Mouse (Mus musculus) liver, embryonic 14.5 days (tissue): ENCODE results near the gene Cenpc1. TPM values are rescaled to one million over a fixed set of nuclear protein-coding genes. Genes with fewer than 3 reads are reported as not detected.

Experiments
- ATAC-seq: fragments of 200-750 bp; cut with Nextera tagmentation; 2 replicates; pipeline ENCODE4 v1.8.0; 2017; ENCODE audit warnings: moderate number of reproducible peaks, mild to moderate bottlenecking, moderate library complexity; ENCODE audit not compliant: insufficient read depth
- DNase-seq, 3 experiments: peaks; one replicate each; pipeline ENCODE4 v3.0.0-alpha.2; 2012 to 2013; ENCODE audit warnings: low read depth in 3 of 3, low spot score in 3 of 3
- H3K27ac ChIP-seq: fragments of 300-500 bp; sonication (generic); 2 replicates; pipeline ENCODE4 v1.5.1; 2014; ENCODE audit warnings: moderate library complexity, mild to moderate bottlenecking, control low read depth, inconsistent platforms
- H3K27me3 ChIP-seq: fragments of 300-500 bp; sonication (generic); 2 replicates; pipeline ENCODE4 v1.6.1; 2014; ENCODE audit warnings: mild to moderate bottlenecking, low read length, moderate library complexity; ENCODE audit not compliant: control insufficient read depth, insufficient read depth
- H3K36me3 ChIP-seq: fragments of 300-500 bp; sonication (generic); replicated peaks from 2 replicates; pipeline ENCODE4 v1.6.1; 2014; ENCODE audit warnings: low read depth; ENCODE audit not compliant: control insufficient read depth, insufficient read depth
- H3K4me1 ChIP-seq, 2 experiments: fragments of 200-500 bp in 1 of 2; fragments of 300-500 bp in 1 of 2; sonication (generic) in 1 of 2; replicated peaks; 2 replicates each; pipeline ENCODE4 v1.6.1; 2012 to 2014; ENCODE audit warnings: antibody characterized with exemption in 1 of 2, inconsistent platforms in 1 of 2, low read length in 1 of 2; ENCODE audit not compliant: control insufficient read depth in 2 of 2, insufficient read depth in 2 of 2
- H3K4me2 ChIP-seq: fragments of 300-500 bp; sonication (generic); 2 replicates; pipeline ENCODE4 v1.6.1; 2014; ENCODE audit warnings: low read depth, mild to moderate bottlenecking, control low read depth, moderate library complexity
- H3K4me3 ChIP-seq, 2 experiments: fragments of 200-500 bp in 1 of 2; fragments of 300-500 bp in 1 of 2; sonication (generic) in 1 of 2; 2 replicates each; pipeline ENCODE4 v1.5.1; 2012 to 2014; ENCODE audit warnings: low read depth in 2 of 2, low read length in 2 of 2, mild to moderate bottlenecking in 2 of 2, control low read depth in 1 of 2, inconsistent platforms in 1 of 2, moderate library complexity in 1 of 2; ENCODE audit not compliant: insufficient read depth in 1 of 2
- H3K9ac ChIP-seq: fragments of 300-500 bp; sonication (generic); replicated peaks from 2 replicates; pipeline ENCODE4 v1.6.1; 2014; ENCODE audit warnings: mild to moderate bottlenecking, control low read depth, moderate library complexity
- H3K9me3 ChIP-seq: fragments of 300-500 bp; sonication (generic); 2 replicates; pipeline ENCODE4 v1.6.1; 2016; ENCODE audit warnings: low read length, mixed read lengths; ENCODE audit not compliant: control insufficient read depth
- CTCF ChIP-seq: IDR thresholded peaks from 2 replicates; pipeline ENCODE4 v1.5.1; 2016; ENCODE audit warnings: antibody characterized with exemption, low read depth, control low read depth
- EP300 ChIP-seq: IDR thresholded peaks from 2 replicates; pipeline ENCODE4 v1.6.1; 2016; ENCODE audit warnings: antibody characterized with exemption, low read depth
- WGBS: fragments of 180-500 bp; shearing (Covaris S2); extraction: QIAGEN DNeasy Blood & Tissue Kit; methylation state at CpG from one replicate; pipeline ENCODE4 v1.1.7; 2014; ENCODE audit not compliant: insufficient replicate concordance; 5-methylcytosine and 5-hydroxymethylcytosine counted together
- polyA plus RNA-seq, 2 experiments: library from polyadenylated mRNA; depleted of rRNA in 1 of 2; stranded (reverse) in 1 of 2; unstranded in 1 of 2; fragments of >200 nt; fragmentation: Nextera tagmentation in 1 of 2; extraction: Ambion mirVana in 1 of 2; gene quantifications; 2 replicates each; pipeline versions ENCODE4 v1.2.1 to v1.2.3; 2012 to 2014

Gene Cenpc1
- polyA plus RNA-seq, 2 experiments, result 6.6 to 12.9 TPM

DNA sequence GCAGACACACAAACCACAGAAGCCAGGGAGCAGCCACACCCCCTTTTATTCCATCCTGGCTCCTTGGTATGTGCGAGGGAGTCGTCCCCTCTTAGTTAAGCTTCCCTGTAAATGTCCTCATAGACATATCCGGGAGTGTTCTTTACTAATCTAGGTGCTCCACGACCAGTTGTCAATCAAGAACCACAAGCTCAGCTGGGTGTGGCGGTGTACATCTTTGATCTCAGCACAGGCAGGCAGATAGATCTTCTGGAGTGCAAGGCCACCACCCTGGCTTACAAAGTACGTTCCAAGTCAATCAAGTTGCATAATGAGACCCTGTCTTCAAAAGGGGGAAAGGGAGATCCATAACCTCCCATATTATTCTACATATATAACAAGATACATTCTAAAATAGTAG, 3.7 kb upstream of the Cenpc1 start:
- no peaks in the 10 kb centered on the region for H3K27me3 ChIP-seq
- H3K9me3 ChIP-seq, result no peaks in the 10 kb centered on the region
- no peak overlapping the region for H3K27ac ChIP-seq
- H3K9ac ChIP-seq, result no peak overlapping the region
- H3K4me1 ChIP-seq, result peaks cover 0 to 13% of the 10 kb centered on the region in 2 experiments; a peak in 2 of 4 replicates
- H3K4me3 ChIP-seq, result no peak overlapping the region
- TF ChIP-seq EP300, result no peak
- no peak for TF ChIP-seq CTCF
- H3K4me2 ChIP-seq, result no peak overlapping the region
- no peak for DNase-seq
- no peak for ATAC-seq
- H3K36me3 ChIP-seq, result no peaks in the 10 kb centered on the region
- 28% methylated on average over 6 of the region's 6 CpGs for WGBS

DNA sequence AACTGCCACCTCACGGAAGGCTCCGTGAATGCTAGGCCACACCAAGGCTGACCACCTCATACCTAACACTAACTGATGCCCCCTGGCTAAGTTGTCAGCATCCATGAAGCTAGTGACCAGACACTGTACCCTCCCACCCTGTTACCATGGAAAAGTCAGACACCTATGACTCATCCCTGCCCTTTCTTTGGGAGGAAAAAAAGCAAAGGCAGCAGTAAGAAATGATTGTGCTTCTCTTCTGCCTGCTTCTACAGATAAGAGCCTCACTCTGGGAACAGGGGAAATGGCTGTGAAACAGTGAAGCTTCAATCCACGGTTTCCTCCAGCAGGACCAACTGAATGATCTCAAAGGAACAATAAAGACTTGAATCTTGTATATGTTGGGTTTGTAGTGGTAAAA, 3.1 kb upstream of the Cenpc1 start:
- ATAC-seq, result no peak
- H3K4me1 ChIP-seq, result peaks cover 5 to 17% of the 10 kb centered on the region in 2 experiments; a peak in 3 of 4 replicates
- H3K36me3 ChIP-seq, result no peaks in the 10 kb centered on the region
- WGBS, result 23% methylated on average over 3 of the region's 3 CpGs
- H3K9ac ChIP-seq, result no peak overlapping the region
- TF ChIP-seq CTCF (no peak), EP300 (no peak)
- no peak overlapping the region for H3K27ac ChIP-seq
- no peak overlapping the region for H3K4me3 ChIP-seq
- DNase-seq, result no peak
- no peaks in the 10 kb centered on the region for H3K27me3 ChIP-seq
- no peak overlapping the region for H3K4me2 ChIP-seq
- no peaks in the 10 kb centered on the region for H3K9me3 ChIP-seq

- Histone ChIP-seq H3K4me1 (peaks cover 8 to 20% of the 10 kb centered on the region in 2 experiments; a peak in 3 of 4 replicates), H3K36me3 (no peaks in the 10 kb centered on the region), H3K27ac (peak overlapping the region; percentile 65), H3K4me2 (peak overlapping the region; percentile 74), H3K27me3 (no peaks in the 10 kb centered on the region), H3K9me3 (no peaks in the 10 kb centered on the region), H3K9ac (peak overlapping the region; percentile 56), H3K4me3 (peak overlapping the region; percentile 55 to 70)
- TF ChIP-seq EP300 (no peak), CTCF (peak; percentile 96)
- 1% methylated on average over 17 of the region's 17 CpGs for WGBS
- ATAC-seq, result peak; percentile 17
- peak; percentile 73 to 81 (median 76) for DNase-seq
Measured at GRCm38 (mm10) chr5:86066551-86066929, 1.2 kb upstream of the Cenpc1 start.

DNA sequence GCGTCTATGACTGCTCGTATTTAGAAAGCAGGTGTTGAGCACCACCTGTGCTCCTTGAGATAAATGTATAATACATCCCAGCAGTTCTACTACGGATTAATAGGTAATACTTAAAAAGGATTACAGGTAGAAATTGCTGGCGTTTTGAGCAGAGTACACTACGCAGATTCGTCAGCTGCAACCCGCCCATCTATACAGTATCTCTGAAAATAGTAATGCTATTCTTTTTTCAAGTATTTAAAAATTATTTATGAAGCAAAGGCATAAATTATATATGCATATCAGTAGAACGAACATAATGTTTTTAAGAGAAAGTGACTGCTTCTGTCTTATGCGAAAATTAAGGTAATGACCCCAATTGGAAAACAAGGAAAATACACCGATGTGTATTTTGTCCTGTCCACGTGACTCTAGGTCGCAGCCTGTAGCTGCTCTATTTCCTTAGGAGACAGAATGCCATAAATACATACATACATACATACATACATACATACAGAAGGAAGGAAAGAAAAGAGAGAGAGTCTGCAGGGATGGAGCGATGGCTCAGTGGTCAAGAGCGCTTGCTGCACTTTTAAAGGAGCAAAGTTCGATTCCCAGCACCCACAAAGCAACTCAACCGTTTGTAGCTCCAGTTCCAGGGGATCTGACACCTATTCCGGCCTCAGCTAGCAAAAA, 630 bp upstream of the Cenpc1 start:
- Histone ChIP-seq H3K36me3 (no peaks in the 10 kb centered on the region), H3K9ac (peak overlapping the region; percentile 52), H3K4me2 (peak overlapping the region; percentile 74), H3K9me3 (no peaks in the 10 kb centered on the region), H3K4me1 (peaks cover 8 to 20% of the 10 kb centered on the region in 2 experiments; a peak in 3 of 4 replicates), H3K4me3 (peak overlapping the region; percentile 55 to 67), H3K27me3 (no peaks in the 10 kb centered on the region), H3K27ac (peak overlapping the region; percentile 65)
- WGBS, result under 1% methylated on average over 17 of the region's 17 CpGs
- peak; percentile 43 for ATAC-seq
- no peak for TF ChIP-seq CTCF
- no peak for TF ChIP-seq EP300
- DNase-seq, result no peak

GRCm38 (mm10) chr5:86063501-86063900, 1.9 kb downstream of the Cenpc1 start:
- no peak for ATAC-seq
- no peaks in the 10 kb centered on the region for H3K36me3 ChIP-seq
- H3K4me1 ChIP-seq, result peaks cover 8 to 20% of the 10 kb centered on the region in 2 experiments; a peak in 3 of 4 replicates
- WGBS, result 38% methylated on average over 1 of the region's 1 CpGs
- peak overlapping the region; percentile 26 to 67; a peak in 2 of 4 replicates for H3K4me3 ChIP-seq
- no peaks in the 10 kb centered on the region for H3K9me3 ChIP-seq
- H3K27me3 ChIP-seq, result no peaks in the 10 kb centered on the region
- H3K4me2 ChIP-seq, result peak overlapping the region; percentile 73
- TF ChIP-seq EP300 (no peak), CTCF (no peak)
- DNase-seq, result no peak
- no peak overlapping the region for H3K27ac ChIP-seq
- H3K9ac ChIP-seq, result 0 out of 2 replicates have a peak overlapping the region, but pooled peaks have one; percentile 37
